Mouse (Mus musculus) macrophage (primary cell): ENCODE measurements at regions not wholly inside any gene's neighbourhood (a gene's known extent, or its start where the extent isn't known, plus 50 kb on each side); places are given as distances from the start of the nearest gene placed in this dataset.

ENCODE experiments used
- H3K27ac ChIP-seq: fragments of 350-480 bp; formaldehyde crosslinking; 2 replicates; pipeline ENCODE4 v1.9.0; 2021
- H3K36me3 ChIP-seq: fragments of 350-480 bp; formaldehyde crosslinking; 2 replicates; pipeline ENCODE4 v1.9.0; 2021; ENCODE audit errors: inconsistent target
- H3K4me3 ChIP-seq: fragments of 350-480 bp; formaldehyde crosslinking; 2 replicates; pipeline ENCODE4 v1.9.0; 2021; ENCODE audit errors: inconsistent target
- H3K79me2 ChIP-seq: fragments of 350-480 bp; formaldehyde crosslinking; 2 replicates; pipeline ENCODE4 v1.9.0; 2021; ENCODE audit errors: inconsistent target
- WGBS: methylation state at CpG from one replicate; pipeline ENCODE4 v1.1.7; 2026; ENCODE audit warnings: inconsistent platforms; ENCODE audit not compliant: missing documents; 5-methylcytosine and 5-hydroxymethylcytosine counted together

- no peak overlapping the region for H3K4me3 ChIP-seq
- no peaks in the 10 kb centered on the region for H3K79me2 ChIP-seq
- no peak overlapping the region for H3K27ac ChIP-seq
- 11% methylated on average over 1 of the region's 1 CpGs for WGBS
- no peaks in the 10 kb centered on the region for H3K36me3 ChIP-seq
These were observed 295.6 kb downstream of the Kctd12 start for GRCm38 (mm10) chr14:102686791-102687190.

- WGBS, result 86% methylated on average over 5 of the region's 5 CpGs
- no peak overlapping the region for H3K27ac ChIP-seq
These were observed 305.9 kb downstream of the Kctd12 start for GRCm38 (mm10) chr14:102676582-102676981.

GRCm38 (mm10) chr14:102674635-102675034 lies 307.8 kb downstream of the Kctd12 start:
- 84% methylated on average over 4 of the region's 5 CpGs for WGBS
- no peaks in the 10 kb centered on the region for H3K36me3 ChIP-seq
- no peaks in the 10 kb centered on the region for H3K79me2 ChIP-seq
- no peak overlapping the region for H3K4me3 ChIP-seq
- no peak overlapping the region for H3K27ac ChIP-seq

More at GRCm38 (mm10) chr14:102676582-102676981, 305.9 kb downstream of the Kctd12 start:
- no peaks in the 10 kb centered on the region for H3K36me3 ChIP-seq
- H3K4me3 ChIP-seq, result no peak overlapping the region
- no peaks in the 10 kb centered on the region for H3K79me2 ChIP-seq

GRCm38 (mm10) chr14:102673724-102674123 lies 308.7 kb downstream of the Kctd12 start:
- no peak overlapping the region for H3K27ac ChIP-seq
- 97% methylated on average over 5 of the region's 5 CpGs for WGBS
- no peaks in the 10 kb centered on the region for H3K79me2 ChIP-seq
- no peak overlapping the region for H3K4me3 ChIP-seq
- H3K36me3 ChIP-seq, result no peaks in the 10 kb centered on the region

- Histone ChIP-seq H3K79me2 (no peaks in the 10 kb centered on the region), H3K36me3 (no peaks in the 10 kb centered on the region), H3K27ac (no peak overlapping the region), H3K4me3 (no peak overlapping the region)
- WGBS, result 93% methylated on average over 2 of the region's 2 CpGs
These were observed 319.2 kb downstream of the Kctd12 start for GRCm38 (mm10) chr14:102663240-102663639.

GRCm38 (mm10) chr14:102660351-102660750 lies 322.1 kb downstream of the Kctd12 start:
- 69% methylated on average over 11 of the region's 11 CpGs for WGBS
- no peak overlapping the region for H3K27ac ChIP-seq
- no peak overlapping the region for H3K4me3 ChIP-seq

GRCm38 (mm10) chr14:102656235-102656634 lies 326.2 kb downstream of the Kctd12 start:
- Histone ChIP-seq H3K79me2 (no peaks in the 10 kb centered on the region), H3K27ac (no peak overlapping the region), H3K36me3 (no peaks in the 10 kb centered on the region), H3K4me3 (no peak overlapping the region)
- WGBS, result 43% methylated on average over 1 of the region's 1 CpGs

More at GRCm38 (mm10) chr14:102660351-102660750, 322.1 kb downstream of the Kctd12 start:
- H3K79me2 ChIP-seq, result no peaks in the 10 kb centered on the region
- no peaks in the 10 kb centered on the region for H3K36me3 ChIP-seq

GRCm38 (mm10) chr14:102629601-102630000 lies 352.8 kb downstream of the Kctd12 start:
- 47% methylated on average over 2 of the region's 2 CpGs for WGBS
- Histone ChIP-seq H3K27ac (no peak overlapping the region), H3K36me3 (no peaks in the 10 kb centered on the region), H3K79me2 (no peaks in the 10 kb centered on the region), H3K4me3 (no peak overlapping the region)

- Histone ChIP-seq H3K27ac (no peak overlapping the region), H3K79me2 (no peaks in the 10 kb centered on the region), H3K36me3 (no peaks in the 10 kb centered on the region), H3K4me3 (no peak overlapping the region)
These were observed 360.9 kb downstream of the Kctd12 start for GRCm38 (mm10) chr14:102621546-102621945.

- Histone ChIP-seq H3K79me2 (no peaks in the 10 kb centered on the region), H3K36me3 (no peaks in the 10 kb centered on the region), H3K4me3 (no peak overlapping the region), H3K27ac (no peak overlapping the region)
- WGBS, result 92% methylated on average over 4 of the region's 4 CpGs
These were observed 363.4 kb downstream of the Kctd12 start for GRCm38 (mm10) chr14:102619056-102619455.

GRCm38 (mm10) chr14:102615588-102616309 lies 366.7 kb downstream of the Kctd12 start:
- H3K36me3 ChIP-seq, result no peaks in the 10 kb centered on the region
- H3K4me3 ChIP-seq, result no peak overlapping the region; the same call in 1 of the 2 replicates
- H3K27ac ChIP-seq, result no peak overlapping the region
- H3K79me2 ChIP-seq, result no peaks in the 10 kb centered on the region
- WGBS, result 41% methylated on average over 7 of the region's 7 CpGs

GRCm38 (mm10) chr14:102606055-102606454 lies 376.4 kb downstream of the Kctd12 start:
- no peaks in the 10 kb centered on the region for H3K79me2 ChIP-seq
- H3K36me3 ChIP-seq, result no peaks in the 10 kb centered on the region
- 83% methylated on average over 4 of the region's 5 CpGs for WGBS
- no peak overlapping the region for H3K27ac ChIP-seq
- no peak overlapping the region for H3K4me3 ChIP-seq

- no peak overlapping the region for H3K4me3 ChIP-seq
- 84% methylated on average over 3 of the region's 3 CpGs for whole genome bisulfite sequencing
- no peak overlapping the region for H3K27ac ChIP-seq
- no peaks in the 10 kb centered on the region for H3K79me2 ChIP-seq
- H3K36me3 ChIP-seq, result no peaks in the 10 kb centered on the region
These were observed 387.6 kb downstream of the Kctd12 start for GRCm38 (mm10) chr14:102594850-102595249.

- H3K79me2 ChIP-seq, result no peaks in the 10 kb centered on the region
- WGBS, result 61% methylated on average over 2 of the region's 2 CpGs
- H3K27ac ChIP-seq, result no peak overlapping the region
These were observed 428.7 kb downstream of the Kctd12 start for GRCm38 (mm10) chr14:102553781-102554180.

GRCm38 (mm10) chr14:102552598-102552997 lies 429.8 kb downstream of the Kctd12 start:
- H3K36me3 ChIP-seq, result no peaks in the 10 kb centered on the region
- no peak overlapping the region for H3K4me3 ChIP-seq
- WGBS, result 96% methylated on average over 2 of the region's 2 CpGs
- no peaks in the 10 kb centered on the region for H3K79me2 ChIP-seq
- no peak overlapping the region for H3K27ac ChIP-seq

More at GRCm38 (mm10) chr14:102553781-102554180, 428.7 kb downstream of the Kctd12 start:
- H3K36me3 ChIP-seq, result no peaks in the 10 kb centered on the region
- no peak overlapping the region for H3K4me3 ChIP-seq
